Mouse (Mus musculus) adrenal gland, postnatal 4 days (tissue): ENCODE measurements at regions not wholly inside any gene's neighbourhood (a gene's known extent, or its start where the extent isn't known, plus 50 kb on each side); places are given as distances from the start of the nearest gene placed in this dataset.

Experiments used
- DNase-seq, 2 experiments: peaks; one replicate each; pipeline ENCODE4 v3.0.0; 2021 to 2022; ENCODE audit warnings: low spot score in 2 of 2, mixed read lengths in 2 of 2

DNA sequence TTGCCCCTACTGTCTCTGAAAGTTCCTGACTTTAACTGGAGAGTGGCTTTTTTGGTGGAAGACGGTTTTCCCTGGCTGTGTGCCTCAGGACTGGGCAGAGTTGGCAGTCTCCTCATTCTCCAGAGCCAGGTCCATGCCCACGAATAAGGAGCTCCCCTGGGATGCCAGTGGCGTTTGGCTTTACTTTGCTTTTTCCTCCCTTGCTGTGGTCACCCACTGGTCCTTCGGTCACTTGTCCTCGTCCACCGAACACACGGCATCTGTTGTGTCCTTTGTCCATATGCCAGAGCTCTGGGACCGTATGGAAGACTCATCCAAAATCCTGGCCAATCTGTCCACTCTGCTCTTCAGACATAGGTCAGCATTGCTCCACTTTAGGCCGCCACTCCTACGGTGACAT, 153.9 kb upstream of the 4931429L15Rik start:
- no peak for DNase-seq

DNA sequence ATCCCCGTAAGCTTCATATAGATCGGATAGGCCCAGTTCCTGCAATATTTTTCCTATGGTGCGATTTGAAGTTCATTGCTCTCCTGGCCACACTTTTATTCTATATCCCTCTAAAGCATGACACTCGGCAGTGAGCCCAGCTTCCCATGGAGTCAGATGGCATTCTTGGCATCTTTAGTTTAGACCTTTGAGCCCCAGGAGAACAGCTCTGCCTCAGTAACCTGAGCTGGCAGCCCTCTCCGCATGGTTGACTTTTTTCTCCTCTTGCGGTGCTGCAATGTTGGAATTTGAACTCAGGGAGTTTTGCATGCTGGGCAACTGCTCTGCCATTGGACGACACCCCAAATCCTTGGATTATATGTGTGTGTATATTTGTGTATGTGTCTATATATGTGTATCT, 149.7 kb upstream of the 4931429L15Rik start:
- no peak for DNase-seq

DNA sequence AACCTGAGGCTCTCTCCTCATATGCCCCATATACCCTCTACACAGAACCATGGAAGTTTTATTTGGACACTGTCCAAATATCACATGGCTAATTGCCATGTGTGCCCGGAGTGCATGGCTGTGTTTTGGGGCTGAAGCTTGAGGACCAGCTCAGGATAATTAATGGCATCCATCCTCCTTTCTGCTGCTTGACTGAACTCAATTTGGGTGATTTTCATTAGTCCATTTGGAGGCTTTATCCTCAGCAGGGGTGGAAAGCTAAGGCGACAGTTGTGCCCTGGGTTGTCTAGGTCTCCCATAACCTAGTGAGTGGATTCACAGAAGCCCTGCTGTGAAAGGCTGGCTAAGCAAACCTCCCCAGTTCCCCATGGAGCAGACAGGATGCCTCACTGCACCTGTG, 148.5 kb upstream of the 4931429L15Rik start:
- no peak for DNase-seq

DNA sequence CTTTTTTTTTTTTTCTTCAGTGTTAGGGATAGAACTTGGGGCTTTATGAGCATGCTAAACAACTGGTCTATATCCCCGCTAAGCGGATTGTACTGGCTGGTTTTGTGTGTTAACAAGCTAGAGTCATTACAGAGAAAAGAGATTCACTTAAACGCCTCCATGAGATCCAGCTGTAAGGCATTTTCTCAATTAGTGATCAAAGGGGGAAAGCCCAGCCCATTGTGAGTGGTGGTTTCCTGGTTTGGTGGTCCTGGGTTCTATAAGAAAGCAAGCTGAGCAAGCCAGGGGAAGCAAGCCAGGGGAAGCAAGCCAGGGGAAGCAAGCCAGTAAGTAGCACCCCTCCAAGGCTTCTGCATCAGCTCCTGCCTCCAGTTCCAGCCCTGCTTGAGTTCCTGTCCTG, 147.9 kb upstream of the 4931429L15Rik start:
- DNase-seq, result no peak

DNA sequence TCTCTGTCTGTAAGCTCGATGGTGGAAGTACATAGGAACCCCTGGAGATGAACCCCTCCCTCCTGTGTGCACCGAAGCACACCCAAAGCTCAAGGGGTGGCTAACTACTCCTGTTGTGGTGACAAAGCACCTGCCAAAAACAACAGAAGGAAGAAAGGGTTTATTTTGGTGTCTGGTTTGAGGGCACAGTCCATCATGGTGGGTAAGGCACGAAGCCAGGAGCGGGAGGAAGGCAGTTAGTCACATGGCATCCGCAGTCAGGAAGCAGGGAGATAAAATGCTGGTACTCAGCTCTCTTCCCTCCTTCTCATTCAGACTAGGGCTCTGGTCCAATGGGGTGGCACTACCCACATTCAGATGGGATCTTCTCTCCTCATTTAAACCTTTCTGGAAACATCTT, 142.9 kb upstream of the 4931429L15Rik start:
- no peak for DNase-seq

DNA sequence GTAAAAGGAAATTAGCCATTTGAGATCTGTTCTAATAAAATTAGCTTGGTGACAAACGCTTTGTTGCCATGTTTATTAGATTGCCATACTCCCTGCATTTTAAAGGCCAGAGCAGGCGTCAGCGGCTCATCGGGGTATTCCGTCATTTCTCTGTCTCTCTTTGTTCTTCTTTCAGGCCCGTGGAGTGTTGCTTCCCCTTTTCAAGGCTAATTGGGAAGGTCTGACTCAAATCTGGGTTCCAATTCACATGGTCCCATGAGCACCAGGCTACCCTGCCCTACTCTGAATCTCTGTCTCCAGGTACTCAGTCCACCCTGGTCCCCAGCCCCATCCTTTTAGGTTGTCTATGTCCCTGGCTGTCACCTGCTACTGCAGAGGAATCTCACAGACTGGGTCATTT, 138.2 kb upstream of the 4931429L15Rik start:
- no peak for DNase-seq

DNA sequence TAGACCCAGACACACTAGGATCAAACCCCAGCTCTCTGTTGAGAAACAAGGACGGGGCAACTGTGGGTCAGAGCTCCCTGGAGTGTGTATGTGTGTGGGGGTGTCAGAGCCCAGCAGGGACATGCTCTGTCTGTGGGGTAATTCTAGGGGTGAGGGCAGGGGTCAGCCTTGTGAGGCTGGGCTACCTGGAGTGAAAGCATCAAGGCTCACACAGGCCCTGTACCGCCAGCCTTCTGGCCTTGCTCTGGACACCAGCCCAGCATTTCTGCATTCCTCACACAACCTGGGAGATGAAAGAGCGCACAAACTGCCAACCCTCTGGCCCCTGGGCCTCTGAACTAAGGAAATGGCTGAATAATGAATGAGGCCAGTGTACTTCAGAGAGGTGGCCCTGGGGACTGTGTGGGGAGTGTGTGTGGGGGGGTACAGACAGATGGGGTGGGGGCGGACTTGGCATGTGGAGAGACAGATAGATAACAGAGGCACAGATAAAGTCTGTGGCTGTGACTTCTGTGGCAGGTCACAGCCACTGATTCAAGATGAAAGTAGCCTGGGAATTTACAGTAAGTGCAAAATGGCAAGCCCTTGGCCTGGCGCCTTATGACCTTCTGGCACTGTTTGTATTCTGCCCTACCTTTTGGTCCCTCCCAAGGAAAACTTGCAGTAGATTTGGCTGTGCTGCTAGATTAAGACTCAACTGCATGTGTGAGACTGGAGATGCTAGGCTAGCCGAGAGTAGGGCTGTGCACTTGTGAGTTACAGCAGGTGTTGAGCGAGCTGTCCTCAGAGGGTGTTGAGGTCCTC, 135.2 kb upstream of the 4931429L15Rik start:
- no peak for DNase-seq

DNA sequence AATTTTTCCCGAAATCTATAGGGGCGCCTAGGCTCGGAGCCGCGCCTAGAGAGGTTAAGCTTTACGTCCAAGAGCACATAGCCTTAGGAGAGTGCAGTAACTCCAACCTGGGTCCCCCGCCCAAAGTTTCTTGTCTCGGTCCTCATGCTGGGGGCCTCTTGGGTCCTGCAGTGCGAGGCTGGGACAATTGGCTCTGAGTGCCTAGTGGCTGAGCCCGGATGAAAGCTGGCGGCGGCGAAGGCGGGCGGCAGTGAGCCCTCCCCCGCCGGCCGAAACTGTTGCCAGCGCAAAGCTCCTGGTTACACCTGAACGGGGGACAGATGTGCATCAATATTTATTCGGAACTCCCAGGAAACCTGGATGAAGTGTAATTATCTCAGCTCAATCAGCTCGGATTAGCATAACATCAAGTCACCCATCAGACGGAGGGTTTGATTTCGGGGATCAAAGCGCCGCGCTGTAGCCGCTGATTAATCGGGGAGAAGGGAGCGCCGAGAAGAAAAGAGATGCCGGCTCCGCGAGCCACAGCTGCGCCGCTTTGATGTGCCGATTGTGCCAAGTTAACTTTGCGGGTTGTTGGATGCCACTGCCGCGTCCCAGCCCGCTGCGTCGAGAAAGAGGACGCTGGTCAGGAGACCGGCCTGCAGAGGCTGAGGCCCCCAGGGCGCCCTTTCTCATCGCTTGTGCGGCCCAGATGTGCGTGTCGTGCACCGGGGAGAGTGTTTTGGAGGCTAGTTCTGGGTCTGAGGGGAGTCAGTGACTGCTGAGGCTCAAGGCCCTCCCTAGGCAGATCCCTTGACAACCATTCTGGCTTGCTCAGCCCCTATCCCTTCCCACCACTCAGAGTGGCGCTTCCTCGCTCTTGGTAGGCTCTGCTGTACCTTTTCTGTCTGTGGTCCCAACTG, 123.7 kb upstream of the 4931429L15Rik start:
- no peak for DNase-seq

DNA sequence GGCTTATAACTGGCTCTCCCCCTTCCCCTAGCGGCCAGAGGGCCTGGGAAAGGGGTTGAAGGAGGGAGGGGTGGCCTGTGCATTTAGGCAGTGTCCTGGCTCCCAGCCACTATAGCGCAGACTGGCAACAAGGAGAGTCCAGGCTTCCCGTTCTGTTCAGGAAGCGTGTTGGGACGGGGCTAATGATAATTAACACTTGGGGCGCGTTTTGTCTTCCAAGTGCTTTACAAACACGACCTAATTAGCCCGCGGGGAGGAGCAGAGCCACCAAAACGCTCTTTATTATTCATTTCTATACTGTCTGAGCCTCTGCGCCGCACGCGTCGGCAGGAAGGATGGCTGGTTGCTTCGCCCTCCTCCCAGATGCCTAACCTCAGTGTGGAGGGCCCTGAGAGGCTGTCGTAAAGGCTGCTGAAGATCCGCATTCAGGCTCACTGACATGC, 123.0 kb upstream of the 4931429L15Rik start:
- no peak for DNase-seq

DNA sequence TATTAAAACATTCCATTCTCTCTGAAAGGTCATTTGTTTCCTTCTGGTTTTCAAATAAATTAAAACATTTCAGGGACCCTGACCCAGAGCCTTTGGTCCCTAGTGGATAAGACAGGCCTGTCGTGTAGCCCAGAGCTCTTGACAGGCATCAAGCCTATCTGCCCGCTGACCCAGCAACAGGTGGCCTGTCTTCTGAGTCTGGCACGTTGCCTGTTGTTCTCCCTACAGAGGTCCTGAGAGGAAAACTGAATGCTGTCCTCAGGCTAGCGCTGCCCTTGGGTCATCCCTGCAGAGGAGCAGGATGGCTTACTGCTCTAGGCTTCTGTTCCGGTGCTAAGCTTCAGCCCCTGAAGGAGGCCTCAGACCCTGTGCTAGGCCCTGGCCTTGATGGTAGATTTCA, 120.4 kb upstream of the 4931429L15Rik start:
- no peak for DNase-seq

DNA sequence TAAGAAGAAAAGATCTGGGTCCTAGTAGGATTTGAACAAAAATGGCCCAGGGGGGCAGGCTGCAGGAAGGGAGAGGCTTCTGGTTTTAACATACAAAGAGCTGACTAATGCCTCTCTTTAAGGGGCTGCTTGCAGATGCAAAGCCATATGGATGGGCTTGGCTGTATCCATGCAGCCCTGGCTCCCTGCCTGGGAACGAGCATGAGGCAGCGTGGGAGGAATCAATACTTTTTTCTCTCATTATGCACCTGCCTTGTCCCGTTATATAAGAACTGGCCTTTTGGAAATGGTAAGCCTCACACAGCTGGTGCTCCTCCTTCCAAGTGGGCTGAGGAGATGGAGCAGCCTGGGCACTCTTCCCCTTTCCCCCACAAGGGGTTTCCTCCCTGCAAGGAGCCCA, 114.9 kb upstream of the 4931429L15Rik start:
- DNase-seq, result no peak

DNA sequence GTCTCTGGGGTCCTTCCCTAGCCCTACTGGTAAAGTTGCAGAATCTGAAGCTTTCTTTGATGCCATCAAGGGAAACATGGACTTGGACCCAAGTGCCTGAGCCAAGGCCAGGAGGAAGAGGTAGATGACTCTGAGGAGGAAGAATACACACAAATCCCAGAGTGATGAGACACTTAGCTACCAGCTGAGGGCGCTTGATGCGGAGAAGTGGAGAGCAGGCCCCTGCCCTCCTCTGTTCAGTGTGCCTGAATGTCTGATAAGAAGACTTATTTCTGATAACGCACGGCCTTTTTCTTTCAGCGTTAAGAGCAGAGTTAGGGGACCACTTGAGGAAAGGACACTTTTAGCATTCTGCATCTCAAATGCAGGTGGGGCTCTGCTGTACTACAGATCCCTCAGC, 113.9 kb upstream of the 4931429L15Rik start:
- no peak for DNase-seq

DNA sequence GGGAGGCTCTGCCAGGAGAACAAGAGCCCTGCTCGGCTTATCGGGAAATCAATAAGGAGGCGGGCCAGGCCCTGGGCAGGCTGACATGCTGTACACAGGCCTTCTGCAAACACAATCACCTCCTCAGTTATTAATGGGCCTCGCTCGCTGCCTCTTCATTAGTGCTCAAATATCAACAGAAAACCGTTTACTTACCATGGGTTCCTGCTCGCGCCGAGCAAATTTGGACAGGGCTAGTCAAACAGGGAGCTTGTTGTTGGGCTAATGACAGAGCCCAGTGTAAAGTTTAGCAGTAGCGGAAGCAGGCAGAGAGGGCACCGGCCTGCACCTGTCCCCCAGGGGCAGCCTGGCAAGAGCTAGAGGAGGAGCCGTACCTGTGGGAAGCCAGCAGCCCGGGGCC, 111.3 kb upstream of the 4931429L15Rik start:
- DNase-seq, result no peak

DNA sequence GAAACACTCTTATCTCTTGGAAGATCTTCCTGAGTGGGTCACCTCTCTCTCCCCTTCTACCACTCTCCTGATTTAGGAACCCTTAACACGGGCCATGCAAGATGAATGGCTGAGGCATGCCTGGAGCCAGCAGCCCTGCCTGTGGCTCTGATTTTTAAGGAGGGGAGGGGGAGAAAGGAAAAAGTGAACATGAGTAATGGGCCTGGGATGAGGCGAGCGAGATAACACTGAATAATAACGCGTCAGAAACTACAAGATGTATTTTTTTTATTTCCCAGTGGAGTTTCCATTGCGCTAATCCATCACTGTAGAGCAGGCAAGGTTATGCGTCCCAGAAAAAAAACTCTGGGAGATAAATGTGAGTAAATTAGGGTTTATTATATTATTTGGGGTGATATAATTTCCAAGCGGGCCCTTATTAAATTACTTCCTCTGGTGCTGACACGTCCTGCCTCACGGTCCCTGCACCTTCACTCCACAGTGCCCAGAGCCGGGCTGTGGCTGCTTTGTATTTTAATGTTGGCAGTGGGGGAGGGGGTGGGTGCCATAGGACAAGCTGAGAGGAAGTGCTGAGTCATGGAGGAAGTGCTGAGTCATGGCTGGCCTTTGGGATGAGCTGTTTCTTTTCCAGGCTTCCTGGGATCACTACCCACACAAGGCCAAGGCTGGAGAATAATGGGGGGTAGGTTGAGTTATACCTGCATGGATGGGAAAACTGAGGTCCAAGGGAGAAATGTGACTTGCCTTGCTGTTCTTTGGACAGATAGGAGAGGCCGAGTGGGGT, 103.6 kb upstream of the 4931429L15Rik start:
- DNase-seq, result no peak

DNA sequence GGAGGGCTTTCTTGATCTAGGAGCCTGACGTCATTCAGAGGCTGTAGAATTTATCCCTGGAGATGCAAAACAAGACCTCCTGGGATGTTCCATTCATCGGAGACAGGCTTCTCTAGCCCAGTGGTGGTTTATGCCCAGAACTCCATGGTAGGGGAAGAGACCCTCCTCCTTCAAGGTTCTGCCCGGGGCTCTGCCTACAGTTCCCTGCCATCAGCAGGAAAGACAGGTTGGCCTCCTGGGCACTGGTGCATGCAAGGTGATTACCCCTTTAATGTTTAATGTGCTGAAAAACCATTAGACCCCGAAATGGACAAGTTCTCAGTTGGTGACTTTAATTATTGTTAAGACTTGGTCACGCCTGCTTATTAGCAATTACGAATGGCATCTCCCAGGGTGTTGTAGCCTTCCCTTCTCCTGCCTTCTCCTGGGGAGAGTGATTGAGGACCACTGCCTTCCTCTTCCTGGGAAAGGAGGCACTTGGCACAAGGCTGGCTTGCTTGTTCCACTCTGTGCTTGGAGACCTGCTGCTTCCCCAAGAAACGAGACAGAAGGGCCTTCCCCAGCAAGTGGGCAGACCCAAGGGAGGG, 102.0 kb upstream of the 4931429L15Rik start:
- no peak for DNase-seq

DNA sequence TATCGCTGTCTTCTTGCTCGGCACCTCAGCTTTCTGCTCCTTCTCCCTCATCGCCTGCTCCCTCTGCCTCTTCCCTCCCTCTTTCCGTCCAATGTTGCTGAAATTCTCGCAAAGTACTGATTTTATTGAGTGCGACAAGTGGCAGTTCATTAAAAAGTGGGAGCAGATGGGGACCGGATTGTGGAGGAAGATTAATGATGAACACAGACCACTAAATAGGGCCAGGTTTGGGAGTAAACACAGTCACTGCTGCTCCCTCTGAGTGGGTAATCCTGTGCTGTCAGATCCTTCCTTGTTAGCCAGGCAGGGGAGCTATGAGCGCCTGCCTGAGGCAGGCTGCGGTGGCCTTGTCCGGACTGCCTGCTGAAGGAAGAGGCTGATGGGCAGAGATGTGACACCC, 91.9 kb upstream of the 4931429L15Rik start:
- DNase-seq, result no peak

DNA sequence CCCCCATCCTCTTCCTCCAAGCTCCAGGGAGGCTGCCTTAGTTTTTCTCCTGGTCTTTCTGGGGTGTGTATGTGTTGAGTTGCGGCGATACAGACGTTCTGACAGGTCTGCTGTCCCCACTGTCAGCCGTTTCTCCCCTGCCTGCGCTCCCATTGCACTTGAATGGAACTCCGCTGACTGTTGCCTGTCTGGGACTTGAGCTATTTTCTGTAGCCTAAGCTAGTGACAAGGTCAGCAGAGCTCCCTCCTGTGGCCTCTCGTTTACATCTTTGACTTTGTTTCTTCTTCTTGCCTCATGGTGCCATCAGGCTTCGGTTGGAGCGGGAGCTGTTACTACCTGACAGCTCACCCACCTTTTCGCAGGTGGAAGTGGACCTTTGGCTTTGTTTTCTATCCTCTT, 89.0 kb upstream of the 4931429L15Rik start:
- DNase-seq, result no peak

DNA sequence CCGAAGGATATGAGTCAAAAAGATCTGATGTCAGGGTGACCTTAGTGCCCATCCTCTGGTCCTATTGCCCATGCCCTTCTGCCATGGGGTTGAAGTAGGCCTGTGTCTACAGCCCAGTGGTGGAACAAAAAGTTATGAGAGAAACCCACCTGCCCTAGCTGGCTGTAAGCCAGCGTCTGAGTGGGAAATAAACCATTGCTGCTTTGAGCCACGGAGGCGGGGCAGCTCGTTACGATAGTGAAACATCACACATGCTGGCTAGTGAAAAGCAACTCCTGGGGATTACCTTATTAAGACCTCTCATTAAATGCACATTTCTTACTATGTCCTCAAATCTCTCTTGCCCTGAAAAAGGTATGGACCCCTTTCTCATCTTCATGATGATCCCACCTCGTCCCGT, 86.8 kb upstream of the 4931429L15Rik start:
- DNase-seq, result no peak

DNA sequence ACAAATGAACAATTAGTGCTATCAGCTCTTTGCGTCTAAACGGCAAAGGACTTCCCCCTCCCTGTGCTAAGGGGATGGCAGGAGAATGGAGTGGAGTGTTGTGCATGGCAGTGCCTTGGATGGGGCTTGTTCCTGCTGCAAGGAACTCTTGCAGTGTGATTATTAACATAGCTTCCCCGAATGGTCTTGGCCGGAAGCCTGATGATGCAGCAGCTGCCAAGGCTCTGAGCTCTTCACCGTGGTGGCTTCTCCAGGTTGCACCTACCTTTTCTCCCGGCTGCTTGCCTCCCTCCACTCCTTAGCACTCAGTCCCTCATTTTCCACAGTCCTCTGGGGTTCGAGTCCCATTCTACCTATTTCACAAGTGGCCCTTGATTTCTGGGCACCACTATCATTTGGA, 76.8 kb upstream of the 4931429L15Rik start:
- no peak for DNase-seq

DNA sequence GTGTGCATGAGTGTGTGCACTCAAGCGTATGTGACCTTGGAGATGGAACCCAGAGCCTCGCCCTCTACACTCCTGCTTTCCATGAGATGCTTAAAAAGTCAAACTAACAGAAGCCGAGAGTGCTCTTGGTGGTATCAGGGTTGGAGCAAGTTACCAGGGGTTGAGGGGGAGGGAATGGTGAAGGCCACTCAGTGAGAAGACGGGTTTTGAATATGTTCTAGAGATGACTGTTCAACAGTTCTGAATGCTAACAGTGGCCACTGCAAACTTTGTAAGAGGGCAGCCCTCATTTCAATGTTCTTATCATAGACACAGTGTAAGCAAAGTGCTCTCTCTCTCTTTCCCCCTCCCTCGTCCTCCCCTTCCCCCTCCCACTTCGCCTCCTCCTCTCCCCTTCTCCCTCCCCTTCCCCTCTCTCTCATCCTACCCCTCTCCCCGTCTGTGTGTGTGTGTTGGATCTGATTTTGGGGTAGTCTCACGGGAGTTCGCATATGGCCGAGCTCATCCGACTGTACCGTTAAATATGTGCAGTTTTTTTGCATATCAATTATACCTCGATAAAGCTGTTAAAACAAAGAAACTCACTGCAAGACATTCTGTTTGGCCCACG, 75.5 kb upstream of the 4931429L15Rik start:
- no peak for DNase-seq

DNA sequence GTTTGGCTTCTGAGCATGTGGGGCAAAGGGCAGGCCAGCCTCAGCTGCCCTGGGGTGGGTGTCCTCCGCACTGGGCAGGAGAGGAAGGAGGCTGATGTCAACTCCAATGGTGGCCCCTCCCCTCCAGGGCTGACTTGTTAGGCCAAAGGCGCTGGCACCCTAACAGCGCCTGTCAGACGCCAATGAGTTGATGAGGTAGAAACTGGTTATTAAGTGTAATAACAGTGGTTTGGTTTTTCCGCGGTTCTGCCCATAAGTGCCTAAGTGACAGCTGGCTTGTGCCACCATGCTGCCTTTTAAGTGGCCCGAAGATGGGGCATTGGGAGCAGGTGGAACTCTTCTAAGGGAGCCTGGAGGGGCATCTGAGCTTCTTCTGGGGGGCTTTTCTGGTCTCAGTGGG, 74.5 kb upstream of the 4931429L15Rik start:
- DNase-seq, result no peak
